Mouse (Mus musculus) intestine, embryonic 16.5 days (tissue): Measurements from ENCODE around the gene Fut4. TPM values are rescaled to one million over a fixed set of nuclear protein-coding genes. Genes with fewer than 3 reads are reported as not detected.

Source experiments
- ATAC-seq: fragments of 200-750 bp; cut with Nextera tagmentation; 2 replicates; pipeline ENCODE4 v1.8.0; 2017; ENCODE audit warnings: moderate TSS enrichment, moderate library complexity
- H3K27ac ChIP-seq: fragments of 300-500 bp; sonication (generic); 2 replicates; pipeline ENCODE4 v1.5.1; 2014; ENCODE audit warnings: mild to moderate bottlenecking, low read length
- H3K27me3 ChIP-seq: fragments of 300-500 bp; sonication (generic); replicated peaks from 2 replicates; pipeline ENCODE4 v1.6.1; 2014; ENCODE audit warnings: low read length, control low read depth, mixed read lengths; ENCODE audit not compliant: control insufficient read depth, insufficient read depth
- H3K36me3 ChIP-seq: fragments of 300-500 bp; sonication (generic); 2 replicates; pipeline ENCODE4 v1.6.1; 2014; ENCODE audit warnings: low read length, control low read depth; ENCODE audit not compliant: control insufficient read depth, insufficient read depth
- H3K4me1 ChIP-seq: fragments of 300-500 bp; sonication (generic); 2 replicates; pipeline ENCODE4 v1.6.1; 2014; ENCODE audit warnings: low read length, control low read depth, mixed read lengths; ENCODE audit not compliant: control insufficient read depth, insufficient read depth
- H3K4me2 ChIP-seq: fragments of 300-500 bp; sonication (generic); 2 replicates; pipeline ENCODE4 v1.6.1; 2014; ENCODE audit warnings: low read depth, low read length, control low read depth
- H3K4me3 ChIP-seq: fragments of 300-500 bp; sonication (generic); 2 replicates; pipeline ENCODE4 v1.5.1; 2014; ENCODE audit warnings: mild to moderate bottlenecking, low read length
- H3K9ac ChIP-seq: fragments of 300-500 bp; sonication (generic); 2 replicates; pipeline ENCODE4 v1.6.1; 2014; ENCODE audit warnings: low read depth, low read length
- H3K9me3 ChIP-seq: fragments of 300-500 bp; sonication (generic); 2 replicates; pipeline ENCODE4 v1.6.1; 2016; ENCODE audit warnings: low read length, control low read depth; ENCODE audit not compliant: control insufficient read depth
- WGBS: fragments of 180-500 bp; shearing (Covaris S2); extraction: QIAGEN DNeasy Blood & Tissue Kit; methylation state at CpG from one replicate; pipeline ENCODE4 v1.1.7; 2014; 5-methylcytosine and 5-hydroxymethylcytosine counted together
- polyA plus RNA-seq: library from polyadenylated mRNA; unstranded; fragments of >200 nt; fragmentation: Nextera tagmentation; extraction: Ambion mirVana; gene quantifications from 2 replicates; pipeline ENCODE4 v1.2.1, GENCODE M21; 2015

Gene Fut4
- polyA plus RNA-seq, 1 experiment from 2014 or later: 5.2 TPM

- H3K9ac ChIP-seq: no peak overlapping the region
- H3K4me1 ChIP-seq: no peaks in the 10 kb centered on the region; the same call in 1 of the 2 replicates
- H3K4me3 ChIP-seq: no peak overlapping the region
- no peaks in the 10 kb centered on the region for H3K27me3 ChIP-seq
- ATAC-seq: no peak
- H3K27ac ChIP-seq: no peak overlapping the region
- H3K36me3 ChIP-seq: no peaks in the 10 kb centered on the region
- no peaks in the 10 kb centered on the region for H3K9me3 ChIP-seq
- H3K4me2 ChIP-seq: no peak overlapping the region
Observed at GRCm38 (mm10) chr9:14759261-14759660, 7.1 kb upstream of the Fut4 start.

GRCm38 (mm10) chr9:14758590-14758989 lies 6.4 kb upstream of the Fut4 start:
- no peak overlapping the region for H3K4me2 ChIP-seq
- WGBS: 61% methylated on average over 7 of the region's 7 CpGs

GRCm38 (mm10) chr9:14754469-14754868 lies 2.3 kb upstream of the Fut4 start:
- Histone ChIP-seq H3K27ac (no peak overlapping the region), H3K9me3 (no peaks in the 10 kb centered on the region), H3K27me3 (no peaks in the 10 kb centered on the region), H3K4me1 (peaks cover 15% of the 10 kb centered on the region), H3K9ac (no peak overlapping the region), H3K36me3 (no peaks in the 10 kb centered on the region), H3K4me2 (no peak overlapping the region), H3K4me3 (no peak overlapping the region)
- no peak for ATAC-seq
- 74% methylated on average over 3 of the region's 3 CpGs for WGBS

More at GRCm38 (mm10) chr9:14758590-14758989, 6.4 kb upstream of the Fut4 start:
- Histone ChIP-seq H3K9ac (no peak overlapping the region), H3K27me3 (no peaks in the 10 kb centered on the region), H3K27ac (no peak overlapping the region), H3K36me3 (no peaks in the 10 kb centered on the region), H3K4me1 (peaks cover 2% of the 10 kb centered on the region), H3K9me3 (no peaks in the 10 kb centered on the region), H3K4me3 (no peak overlapping the region)
- 0 out of 2 replicates have a peak, but pooled peaks have one; percentile 17 for ATAC-seq

- Histone ChIP-seq H3K36me3 (no peaks in the 10 kb centered on the region), H3K27ac (0 out of 2 replicates have a peak overlapping the region, but pooled peaks have one; percentile 4), H3K9ac (no peak overlapping the region), H3K4me2 (no peak overlapping the region), H3K27me3 (no peaks in the 10 kb centered on the region), H3K9me3 (no peaks in the 10 kb centered on the region), H3K4me1 (peaks cover 15% of the 10 kb centered on the region), H3K4me3 (no peak overlapping the region)
- ATAC-seq: peak; percentile 55
Observed at GRCm38 (mm10) chr9:14753947-14754346, 1.8 kb upstream of the Fut4 start.

GRCm38 (mm10) chr9:14751503-14752000 lies 641 bp downstream of the Fut4 start:
- Histone ChIP-seq H3K27me3 (no peaks in the 10 kb centered on the region), H3K4me3 (peak overlapping the region; percentile 64), H3K27ac (0 out of 2 replicates have a peak overlapping the region, but pooled peaks have one; percentile 47), H3K4me2 (peak overlapping the region; percentile 97), H3K36me3 (no peaks in the 10 kb centered on the region), H3K9ac (peak overlapping the region; percentile 76), H3K4me1 (peaks cover 15% of the 10 kb centered on the region), H3K9me3 (no peaks in the 10 kb centered on the region)
- ATAC-seq: peak; percentile 73
- under 1% methylated on average over 50 of the region's 50 CpGs for WGBS

GRCm38 (mm10) chr9:14750901-14751502 lies 1.2 kb downstream of the Fut4 start:
- Histone ChIP-seq H3K9ac (peak overlapping the region; percentile 76), H3K9me3 (no peaks in the 10 kb centered on the region), H3K4me3 (peak overlapping the region; percentile 64), H3K4me1 (peaks cover 18% of the 10 kb centered on the region), H3K27me3 (no peaks in the 10 kb centered on the region), H3K36me3 (no peaks in the 10 kb centered on the region), H3K27ac (no peak overlapping the region), H3K4me2 (peak overlapping the region; percentile 97)
- 59% methylated on average over 42 of the region's 42 CpGs for WGBS
- ATAC-seq: no peak; the same call in none of the 2 replicates

GRCm38 (mm10) chr9:14740151-14740924 lies 11.9 kb downstream of the Fut4 start, which contains the start of gene Piwil4:
Gene Piwil4, minus strand, starts transcription at chr9:14740733.
- Histone ChIP-seq H3K9me3 (no peaks in the 10 kb centered on the region), H3K36me3 (no peaks in the 10 kb centered on the region), H3K4me1 (0 out of 2 replicates have a peak, but pooled peaks cover 7% of the 10 kb centered on the region), H3K4me3 (no peak within 1 kb of the TSS), H3K9ac (no peak within 1 kb of the TSS), H3K27ac (no peak within 1 kb of the TSS), H3K4me2 (no peak within 1 kb of the TSS), H3K27me3 (no peaks in the 10 kb centered on the region)
- 86% methylated on average over 19 of the region's 19 CpGs for WGBS
- ATAC-seq: no peak

- Histone ChIP-seq H3K4me1 (0 out of 2 replicates have a peak, but pooled peaks cover 4% of the 10 kb centered on the region), H3K4me2 (no peak overlapping the region), H3K4me3 (no peak overlapping the region), H3K36me3 (no peaks in the 10 kb centered on the region), H3K27me3 (no peaks in the 10 kb centered on the region), H3K9ac (no peak overlapping the region), H3K9me3 (no peaks in the 10 kb centered on the region), H3K27ac (no peak overlapping the region)
- 71% methylated on average over 4 of the region's 4 CpGs for WGBS
- ATAC-seq: no peak
Observed at GRCm38 (mm10) chr9:14739498-14740150, 12.6 kb downstream of the Fut4 start.

- Histone ChIP-seq H3K4me1 (0 out of 2 replicates have a peak, but pooled peaks cover 3% of the 10 kb centered on the region), H3K36me3 (no peaks in the 10 kb centered on the region), H3K4me3 (no peak overlapping the region), H3K9me3 (no peaks in the 10 kb centered on the region), H3K4me2 (no peak overlapping the region), H3K27ac (no peak overlapping the region), H3K27me3 (no peaks in the 10 kb centered on the region), H3K9ac (no peak overlapping the region)
- WGBS: 31% methylated on average over 9 of the region's 9 CpGs
- peak; percentile 66 for ATAC-seq
Observed at GRCm38 (mm10) chr9:14730941-14731541, 21.2 kb downstream of the Fut4 start.
